Mouse (Mus musculus): ENCODE measurements around the gene Wfdc8. TPM values are rescaled to one million over a fixed set of nuclear protein-coding genes. Genes with fewer than 3 reads are reported as not detected.

Gene Wfdc8
- polyA plus RNA-seq, 1 experiment from 2014 or later, result not detected

DNA sequence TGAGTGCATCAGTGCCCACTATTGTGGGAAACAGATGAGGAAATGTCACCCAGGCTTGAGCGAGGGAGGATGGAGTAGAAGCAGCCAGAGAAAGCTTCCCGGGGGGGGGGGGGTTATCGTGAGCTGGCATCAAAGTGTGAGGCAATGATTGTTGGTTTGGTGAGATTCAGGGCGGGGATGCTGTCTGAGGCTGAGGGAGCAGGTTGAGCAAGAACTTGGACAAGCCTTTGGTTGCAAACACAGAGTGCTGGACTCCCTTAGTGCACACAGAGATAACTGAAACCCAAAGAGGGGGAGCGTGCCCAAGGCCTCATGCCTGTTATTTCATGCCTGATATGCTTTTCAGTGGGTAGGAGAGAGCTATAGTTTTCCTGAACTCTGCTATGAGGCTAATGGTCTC lies 46.0 kb downstream of the Wfdc8 start:
- WGBS, result 77% methylated on average over 5 of the region's 5 CpGs
- H3K36me3 ChIP-seq (ENCODE audit: control insufficient read depth, insufficient read depth, low read length), result no peaks in the 10 kb centered on the region
- no peak for ATAC-seq (ENCODE audit: insufficient read depth, low FRiP score)
- H3K27ac ChIP-seq (ENCODE audit: low read length), result no peak overlapping the region
- no peak overlapping the region for H3K9ac ChIP-seq (ENCODE audit: low read length)
- no peaks in the 10 kb centered on the region for H3K9me3 ChIP-seq (replicated peaks; ENCODE audit: control insufficient read depth, low read length)
- H3K4me3 ChIP-seq (replicated peaks; ENCODE audit: low read length), result no peak overlapping the region
- H3K27me3 ChIP-seq (ENCODE audit: control insufficient read depth, insufficient read depth, low read length), result no peaks in the 10 kb centered on the region
- no peak overlapping the region for H3K4me2 ChIP-seq (ENCODE audit: low read depth, low read length)
- H3K4me1 ChIP-seq (ENCODE audit: control insufficient read depth, insufficient read depth, low read length), result peaks cover 10% of the 10 kb centered on the region; the same call in 1 of the 2 replicates

DNA sequence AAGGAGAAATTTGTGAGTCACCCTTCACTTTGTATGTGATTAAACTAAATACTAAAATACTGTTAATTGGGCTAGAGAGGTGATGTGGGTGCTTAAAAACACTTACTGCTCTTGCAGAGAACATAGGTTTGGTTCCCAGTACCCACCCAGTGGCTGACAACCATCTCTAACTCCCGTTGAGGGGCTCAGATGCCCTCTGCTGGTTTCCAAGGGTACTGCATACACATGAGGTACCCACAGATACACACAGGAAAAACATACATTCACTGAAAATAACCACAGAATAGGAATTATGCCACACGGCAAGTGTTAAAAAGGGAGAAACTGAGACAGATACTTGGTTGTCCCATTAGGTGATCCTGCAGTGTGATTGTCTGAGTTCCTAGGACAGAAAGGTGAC lies 46.4 kb downstream of the Wfdc8 start:
- no peak overlapping the region for H3K27ac ChIP-seq (ENCODE audit: low read length)
- no peak for ATAC-seq (ENCODE audit: insufficient read depth, low FRiP score)
- no peaks in the 10 kb centered on the region for H3K36me3 ChIP-seq (ENCODE audit: control insufficient read depth, insufficient read depth, low read length)

DNA sequence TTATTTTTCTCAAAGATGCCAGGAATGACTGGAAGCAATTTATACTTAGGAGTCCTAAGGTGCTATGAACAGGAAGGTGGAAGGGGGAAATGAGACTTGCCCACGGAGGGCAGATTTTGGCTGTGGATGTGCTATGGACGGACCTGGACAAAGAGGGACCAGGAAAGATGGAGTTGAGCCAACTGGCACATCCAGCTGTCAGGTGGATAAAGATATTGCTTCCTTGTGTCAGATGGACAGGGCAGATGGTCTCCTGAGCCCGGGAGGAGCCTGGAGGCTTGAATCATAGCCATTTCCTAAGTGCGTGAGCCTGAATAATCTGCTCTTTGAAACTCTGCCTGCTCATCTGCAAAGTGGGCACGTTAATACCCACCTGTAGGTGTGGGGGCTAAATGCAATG lies 49.1 kb downstream of the Wfdc8 start:
- H3K9me3 ChIP-seq (replicated peaks; ENCODE audit: control insufficient read depth, low read length), result no peaks in the 10 kb centered on the region
- H3K27ac ChIP-seq (ENCODE audit: low read length), result no peak overlapping the region
- peak overlapping the region; percentile 94; the same call in 1 of the 2 replicates for H3K4me2 ChIP-seq (ENCODE audit: low read depth, low read length)
- no peaks in the 10 kb centered on the region for H3K27me3 ChIP-seq (ENCODE audit: control insufficient read depth, insufficient read depth, low read length)
- WGBS, result 69% methylated on average over 5 of the region's 5 CpGs
- no peak for ATAC-seq (ENCODE audit: insufficient read depth, low FRiP score)
- no peak overlapping the region; the same call in none of the 2 replicates for H3K9ac ChIP-seq (ENCODE audit: low read length)
- peaks cover 13% of the 10 kb centered on the region; the same call in 1 of the 2 replicates for H3K4me1 ChIP-seq (ENCODE audit: control insufficient read depth, insufficient read depth, low read length)
- no peak overlapping the region for H3K4me3 ChIP-seq (replicated peaks; ENCODE audit: low read length)
- H3K36me3 ChIP-seq (ENCODE audit: control insufficient read depth, insufficient read depth, low read length), result no peaks in the 10 kb centered on the region

More for the DNA sequence above, 46.4 kb downstream of the Wfdc8 start:
- 79% methylated on average over 2 of the region's 2 CpGs for WGBS
- H3K4me3 ChIP-seq (replicated peaks; ENCODE audit: low read length), result no peak overlapping the region
- no peaks in the 10 kb centered on the region for H3K9me3 ChIP-seq (replicated peaks; ENCODE audit: control insufficient read depth, low read length)
- H3K27me3 ChIP-seq (ENCODE audit: control insufficient read depth, insufficient read depth, low read length), result no peaks in the 10 kb centered on the region
- H3K4me2 ChIP-seq (ENCODE audit: low read depth, low read length), result no peak overlapping the region
- no peak overlapping the region for H3K9ac ChIP-seq (ENCODE audit: low read length)
- H3K4me1 ChIP-seq (ENCODE audit: control insufficient read depth, insufficient read depth, low read length), result peaks cover 13% of the 10 kb centered on the region; the same call in 1 of the 2 replicates

DNA sequence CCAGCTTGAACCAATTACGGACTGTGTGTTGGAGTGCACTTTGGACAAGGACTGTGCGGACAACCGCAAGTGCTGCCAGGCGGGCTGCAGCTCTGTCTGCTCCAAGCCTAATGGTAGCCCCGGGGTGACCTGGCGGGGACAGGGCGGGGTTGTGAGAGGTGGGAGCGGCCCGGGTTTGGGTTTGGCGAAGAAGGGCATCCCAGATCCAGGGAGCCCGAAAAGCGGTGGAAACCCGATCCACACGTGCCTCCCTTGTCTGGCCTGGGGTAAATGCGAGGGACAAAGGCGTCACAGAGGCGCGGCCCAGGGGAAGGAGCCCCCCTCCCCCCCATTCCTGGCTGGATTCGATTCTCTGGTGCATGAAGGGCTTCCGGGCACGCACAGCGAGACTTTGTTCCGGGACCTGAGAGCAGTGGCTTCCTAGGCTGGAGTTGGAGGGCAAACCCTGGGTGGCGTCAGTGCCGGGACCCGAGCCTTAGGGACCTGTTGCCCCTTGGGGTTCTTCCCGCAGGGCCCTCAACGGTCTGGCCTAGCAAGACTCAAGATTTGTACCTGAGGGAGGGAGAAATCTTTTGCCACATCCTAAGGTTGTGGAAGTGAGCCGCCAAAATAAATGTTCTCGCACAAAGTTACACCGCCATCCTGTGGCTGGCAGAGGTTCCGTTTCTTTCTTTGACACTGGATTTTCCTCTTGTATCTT lies 49.9 kb downstream of the Wfdc8 start:
- no peaks in the 10 kb centered on the region for H3K9me3 ChIP-seq (replicated peaks; ENCODE audit: control insufficient read depth, low read length)
- peak overlapping the region; percentile 94 for H3K4me2 ChIP-seq (ENCODE audit: low read depth, low read length)
- no peaks in the 10 kb centered on the region for H3K36me3 ChIP-seq (ENCODE audit: control insufficient read depth, insufficient read depth, low read length)
- ATAC-seq (ENCODE audit: insufficient read depth, low FRiP score), result peak; percentile 58; the same call in 1 of the 2 replicates
- WGBS, result under 1% methylated on average over 32 of the region's 32 CpGs
- H3K27me3 ChIP-seq (ENCODE audit: control insufficient read depth, insufficient read depth, low read length), result no peaks in the 10 kb centered on the region
- peak overlapping the region; percentile 54 for H3K4me3 ChIP-seq (replicated peaks; ENCODE audit: low read length)
- peak overlapping the region; percentile 81 for H3K27ac ChIP-seq (ENCODE audit: low read length)
- peak overlapping the region; percentile 80 for H3K9ac ChIP-seq (ENCODE audit: low read length)
- peaks cover 16% of the 10 kb centered on the region; the same call in 1 of the 2 replicates for H3K4me1 ChIP-seq (ENCODE audit: control insufficient read depth, insufficient read depth, low read length)

DNA sequence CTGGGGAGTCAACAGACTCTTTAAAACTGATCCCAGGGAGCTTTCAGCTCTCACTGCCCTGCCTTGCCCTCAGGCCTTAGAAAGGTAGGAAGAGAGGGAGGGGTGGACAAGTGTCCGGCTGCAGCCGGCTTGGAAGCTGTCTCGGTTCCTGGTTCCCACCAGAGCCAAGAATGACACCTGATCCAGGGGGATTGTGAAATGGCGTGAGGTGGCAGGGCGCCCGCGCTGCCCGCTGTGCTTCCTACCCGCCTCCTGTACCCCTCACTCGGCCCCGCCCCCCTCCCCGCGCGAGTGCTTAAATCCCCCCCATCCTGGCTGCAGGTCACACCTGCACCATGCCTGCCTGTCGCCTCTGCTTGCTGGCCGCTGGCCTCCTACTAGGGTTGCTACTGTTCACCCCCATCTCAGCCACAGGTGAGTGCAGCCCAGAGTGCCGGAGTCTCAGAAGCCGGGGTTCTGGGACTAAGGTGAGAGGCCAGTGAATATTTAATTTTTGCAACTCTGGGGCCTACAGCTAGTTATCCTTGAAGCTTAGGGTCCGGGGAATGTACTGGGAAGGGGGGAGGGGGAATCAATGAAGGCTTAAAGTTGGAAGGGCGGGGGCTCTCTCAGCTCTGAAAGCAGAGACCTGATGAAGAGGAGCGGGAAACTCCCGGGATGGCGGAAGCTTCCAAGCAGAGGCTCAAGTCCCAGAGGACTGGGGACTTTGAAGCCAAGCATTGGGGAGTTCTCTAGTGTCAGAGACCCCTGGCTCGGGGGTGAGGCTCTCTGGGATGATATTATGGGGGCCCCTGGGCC lies 50.8 kb downstream of the Wfdc8 start, which contains the start of gene Wfdc2:
Gene Wfdc2 (plus strand): TSS at position 23 of the 798 bp plus-strand sequence.
- Histone ChIP-seq H3K4me3 (replicated peaks; ENCODE audit: low read length) (peak within 1 kb of the TSS; percentile 54), H3K4me2 (ENCODE audit: low read depth, low read length) (peak within 1 kb of the TSS; percentile 94), H3K27me3 (ENCODE audit: control insufficient read depth, insufficient read depth, low read length) (no peaks in the 10 kb centered on the region), H3K27ac (ENCODE audit: low read length) (peak within 1 kb of the TSS; percentile 81), H3K4me1 (ENCODE audit: control insufficient read depth, insufficient read depth, low read length) (peaks cover 16% of the 10 kb centered on the region; the same call in 1 of the 2 replicates), H3K9ac (ENCODE audit: low read length) (peak within 1 kb of the TSS; percentile 80), H3K9me3 (replicated peaks; ENCODE audit: control insufficient read depth, low read length) (no peaks in the 10 kb centered on the region), H3K36me3 (ENCODE audit: control insufficient read depth, insufficient read depth, low read length) (no peaks in the 10 kb centered on the region)
- WGBS, result 13% methylated on average over 24 of the region's 24 CpGs
- ATAC-seq (ENCODE audit: insufficient read depth, low FRiP score), result peak; percentile 35; the same call in 1 of the 2 replicates

DNA sequence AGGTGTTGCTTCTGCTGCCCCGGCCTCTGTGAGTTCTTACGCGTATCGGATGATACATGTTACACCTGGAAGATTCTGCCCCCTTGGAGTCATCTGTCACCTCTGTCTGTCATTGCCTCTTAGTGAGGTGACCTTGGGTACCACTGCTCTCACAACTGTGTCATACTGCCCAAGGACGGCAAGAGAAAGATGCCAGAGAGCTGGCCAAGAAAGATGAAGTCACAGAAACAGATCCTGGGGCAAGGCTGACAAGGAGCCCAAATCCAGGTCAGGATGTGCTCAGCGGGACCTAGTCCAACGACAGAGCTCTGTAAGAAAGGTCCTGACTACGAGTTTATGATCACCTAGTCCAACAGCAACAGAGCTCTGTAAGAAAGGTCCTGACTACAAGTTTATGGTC lies 53.3 kb downstream of the Wfdc8 start:
- Histone ChIP-seq H3K4me1 (ENCODE audit: control insufficient read depth, insufficient read depth, low read length) (peaks cover 16% of the 10 kb centered on the region; the same call in 1 of the 2 replicates), H3K36me3 (ENCODE audit: control insufficient read depth, insufficient read depth, low read length) (no peaks in the 10 kb centered on the region), H3K9me3 (replicated peaks; ENCODE audit: control insufficient read depth, low read length) (no peaks in the 10 kb centered on the region), H3K9ac (ENCODE audit: low read length) (no peak overlapping the region), H3K4me2 (ENCODE audit: low read depth, low read length) (no peak overlapping the region), H3K27me3 (ENCODE audit: control insufficient read depth, insufficient read depth, low read length) (no peaks in the 10 kb centered on the region), H3K27ac (ENCODE audit: low read length) (no peak overlapping the region), H3K4me3 (replicated peaks; ENCODE audit: low read length) (no peak overlapping the region)
- no peak for ATAC-seq (ENCODE audit: insufficient read depth, low FRiP score)
- 82% methylated on average over 8 of the region's 8 CpGs for WGBS

DNA sequence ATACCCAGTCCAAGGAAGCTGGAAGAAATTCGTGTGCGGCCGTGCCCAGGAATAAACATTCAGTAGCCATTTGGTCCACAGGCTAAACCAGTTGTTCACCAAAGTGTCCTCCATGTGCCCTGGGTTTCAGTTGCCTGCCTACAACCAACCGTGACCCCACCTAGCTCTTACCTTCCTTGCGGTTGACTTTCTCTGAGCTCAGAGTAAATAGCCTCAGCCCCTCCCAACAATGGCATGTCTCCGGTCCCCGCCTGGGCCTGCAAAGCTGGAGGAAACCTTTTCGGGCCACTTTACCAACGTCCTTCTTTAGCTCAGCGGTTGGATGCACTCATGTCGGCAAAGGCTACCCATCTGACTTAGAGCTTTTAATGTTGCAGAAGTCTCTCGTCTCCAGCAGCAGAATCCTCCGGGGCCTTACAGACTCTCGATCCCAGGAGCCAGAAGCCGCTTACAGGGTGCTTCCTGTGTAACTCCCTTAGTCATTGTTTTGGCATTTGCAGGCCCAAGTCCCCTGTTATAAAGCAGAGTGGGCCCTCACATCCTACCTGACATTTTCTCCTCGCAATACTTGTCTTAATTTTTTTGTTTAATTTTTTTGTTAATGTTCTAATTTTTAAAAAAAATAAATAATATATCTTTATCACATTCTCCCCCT lies 54.3 kb downstream of the Wfdc8 start:
- 31% methylated on average over 16 of the region's 16 CpGs for WGBS
- ATAC-seq (ENCODE audit: insufficient read depth, low FRiP score), result peak; percentile 72; the same call in 1 of the 2 replicates
- peak overlapping the region; percentile 81 for H3K27ac ChIP-seq (ENCODE audit: low read length)
- H3K9ac ChIP-seq (ENCODE audit: low read length), result no peak overlapping the region
- H3K27me3 ChIP-seq (ENCODE audit: control insufficient read depth, insufficient read depth, low read length), result no peaks in the 10 kb centered on the region
- H3K4me1 ChIP-seq (ENCODE audit: control insufficient read depth, insufficient read depth, low read length), result peaks cover 16% of the 10 kb centered on the region; the same call in 1 of the 2 replicates
- H3K36me3 ChIP-seq (ENCODE audit: control insufficient read depth, insufficient read depth, low read length), result no peaks in the 10 kb centered on the region
- H3K4me2 ChIP-seq (ENCODE audit: low read depth, low read length), result 0 out of 2 replicates have a peak overlapping the region, but pooled peaks have one; percentile 0
- no peaks in the 10 kb centered on the region for H3K9me3 ChIP-seq (replicated peaks; ENCODE audit: control insufficient read depth, low read length)
- H3K4me3 ChIP-seq (replicated peaks; ENCODE audit: low read length), result no peak overlapping the region

DNA sequence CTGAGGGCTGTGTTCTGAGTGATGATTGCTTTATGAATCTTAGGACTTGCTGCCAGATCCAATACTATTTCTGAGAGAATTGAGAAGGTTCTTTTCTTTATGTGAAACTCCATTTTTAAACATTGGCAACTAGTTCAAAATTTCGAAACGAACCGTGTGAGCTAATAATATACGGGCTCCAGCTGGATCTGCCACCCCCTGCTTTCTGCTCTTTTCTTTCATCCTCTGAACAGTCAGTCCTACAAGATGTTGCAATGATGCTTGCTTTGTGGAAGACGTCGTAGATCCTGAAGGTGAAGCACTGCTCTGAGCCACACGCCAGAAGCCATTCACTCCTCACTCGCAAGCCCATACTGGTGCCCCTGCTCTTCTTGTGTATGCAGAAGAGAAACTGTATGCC lies 55.0 kb downstream of the Wfdc8 start:
- H3K27ac ChIP-seq (ENCODE audit: low read length), result peak overlapping the region; percentile 81

More for the DNA sequence above, 55.0 kb downstream of the Wfdc8 start:
- H3K9me3 ChIP-seq (replicated peaks; ENCODE audit: control insufficient read depth, low read length), result no peaks in the 10 kb centered on the region
- no peak overlapping the region for H3K9ac ChIP-seq (ENCODE audit: low read length)
- no peak for ATAC-seq (ENCODE audit: insufficient read depth, low FRiP score)
- peaks cover 14% of the 10 kb centered on the region; the same call in 1 of the 2 replicates for H3K4me1 ChIP-seq (ENCODE audit: control insufficient read depth, insufficient read depth, low read length)
- WGBS, result 66% methylated on average over 8 of the region's 8 CpGs
- 0 out of 2 replicates have a peak overlapping the region, but pooled peaks have one; percentile 0 for H3K4me2 ChIP-seq (ENCODE audit: low read depth, low read length)
- H3K4me3 ChIP-seq (replicated peaks; ENCODE audit: low read length), result no peak overlapping the region
- H3K36me3 ChIP-seq (ENCODE audit: control insufficient read depth, insufficient read depth, low read length), result no peaks in the 10 kb centered on the region
- no peaks in the 10 kb centered on the region for H3K27me3 ChIP-seq (ENCODE audit: control insufficient read depth, insufficient read depth, low read length)

Data from stomach, embryonic 16.5 days (tissue).